Mouse (Mus musculus) lung, postnatal 25 days (tissue): ENCODE measurements around the gene Sh3d19.
A peak's percentile ranks its signal among the peaks of the same experiment; 100 is the strongest.

Experiments
- DNase-seq: peaks from one replicate; pipeline ENCODE4 v3.0.0; 2022; ENCODE audit warnings: low spot score

The Sh3d19 gene

GRCm38 (mm10) chr3:86028658-86029375, 57.9 kb downstream of the Sh3d19 start:
- no peak for DNase-seq

DNA sequence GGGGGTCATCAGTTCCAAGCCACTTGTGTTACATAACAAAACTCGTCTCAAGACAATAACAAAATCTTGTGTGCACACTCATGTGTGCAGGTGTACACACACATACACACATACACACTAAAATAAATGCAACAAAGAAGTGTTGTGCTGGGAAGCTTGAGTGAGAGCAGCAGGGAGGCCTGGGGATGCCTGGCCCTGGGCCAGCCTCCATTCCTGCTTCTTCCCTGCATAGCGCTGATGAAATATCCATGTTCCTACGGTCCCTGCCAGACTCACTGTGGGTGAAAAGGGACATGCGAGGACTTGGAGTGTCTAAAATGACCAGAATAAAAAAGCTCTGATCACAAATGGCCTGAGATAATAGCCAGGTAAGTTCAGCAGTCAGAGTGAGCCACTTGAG, 59.7 kb downstream of the Sh3d19 start:
- DNase-seq: no peak

- DNase-seq: no peak
Measured at GRCm38 (mm10) chr3:86033455-86034090, 62.7 kb downstream of the Sh3d19 start.

DNA sequence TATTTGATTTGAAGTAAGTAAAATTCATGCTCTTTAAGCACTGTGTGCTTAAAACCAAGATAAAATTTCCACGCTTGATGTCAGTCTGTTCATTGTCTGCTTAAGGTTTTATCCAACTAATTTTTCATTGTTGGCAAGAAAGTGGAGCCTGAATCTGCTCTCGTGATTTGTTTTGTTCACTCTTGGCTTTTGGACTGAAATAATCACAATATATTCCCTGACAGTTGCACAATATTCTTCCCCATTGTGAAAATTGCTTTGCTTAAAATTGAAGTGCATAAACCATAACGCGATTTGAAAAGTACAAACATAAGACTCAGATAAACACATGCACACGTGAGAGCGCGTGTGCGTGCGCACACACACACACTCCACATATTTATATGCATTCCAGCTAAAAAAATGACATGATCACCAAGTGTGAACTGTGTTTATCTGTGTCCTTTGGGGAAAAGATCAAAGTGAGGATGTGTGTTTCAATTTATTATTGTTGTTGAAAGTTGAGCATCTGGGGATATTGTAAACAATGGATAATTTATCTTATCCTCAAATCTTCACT, 67.1 kb downstream of the Sh3d19 start:
- no peak for DNase-seq

DNA sequence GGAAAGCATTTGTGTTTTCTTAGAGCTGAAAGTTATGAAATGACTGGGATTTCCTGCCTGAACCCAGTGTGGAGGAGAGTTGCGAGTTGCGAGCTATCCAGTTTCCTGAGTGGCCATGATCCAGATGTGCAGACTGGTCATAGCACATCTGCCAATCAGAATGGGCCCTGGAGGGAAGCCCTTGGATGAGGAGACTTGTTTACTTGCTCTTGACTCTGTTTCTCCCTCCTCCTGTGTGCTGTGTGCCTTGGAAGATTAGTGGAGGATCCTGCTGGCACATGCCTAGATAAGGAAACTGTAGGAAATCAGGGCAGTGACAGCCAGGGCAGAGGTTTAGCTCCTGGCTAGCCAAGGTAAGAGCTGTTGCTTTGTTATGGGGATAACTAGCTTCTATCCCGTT, 67.7 kb downstream of the Sh3d19 start:
- DNase-seq: peak; percentile 28

GRCm38 (mm10) chr3:86040286-86041201, 69.6 kb downstream of the Sh3d19 start:
- peak; percentile 51 for DNase-seq

DNA sequence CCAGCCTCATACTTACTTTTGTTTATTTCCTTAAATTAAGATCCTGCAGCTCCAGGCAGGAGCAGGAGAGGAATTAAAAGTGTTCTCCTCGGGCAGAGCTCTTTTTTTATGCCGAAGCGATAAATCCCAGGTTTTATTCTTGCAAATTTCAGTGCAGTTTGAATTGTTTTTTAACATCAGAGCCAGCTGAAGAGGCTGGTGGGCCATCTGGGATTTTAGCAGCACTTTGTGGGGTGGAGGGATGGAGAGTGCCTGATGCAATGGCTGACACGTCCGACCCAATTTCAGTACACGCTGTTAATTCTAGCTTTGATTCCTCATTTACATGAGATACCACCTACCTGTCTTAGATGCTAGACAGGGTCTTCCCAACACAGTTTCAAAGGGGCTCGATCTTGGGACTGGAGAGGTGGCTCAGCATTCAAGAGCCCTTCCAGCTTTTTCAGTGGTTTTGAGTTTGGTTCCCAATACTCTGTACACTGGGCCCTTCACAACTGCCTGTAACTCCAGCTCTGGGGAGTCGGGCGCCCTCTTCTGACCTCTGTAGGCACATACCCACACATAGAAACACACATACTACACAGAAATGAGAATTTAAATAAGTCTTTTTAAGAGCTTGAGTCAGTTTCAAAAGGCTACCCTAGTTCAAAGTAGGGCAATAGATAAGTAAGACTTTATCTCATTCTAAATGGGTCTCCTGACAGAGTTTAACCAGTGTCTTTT, 76.9 kb downstream of the Sh3d19 start:
- DNase-seq: no peak

DNA sequence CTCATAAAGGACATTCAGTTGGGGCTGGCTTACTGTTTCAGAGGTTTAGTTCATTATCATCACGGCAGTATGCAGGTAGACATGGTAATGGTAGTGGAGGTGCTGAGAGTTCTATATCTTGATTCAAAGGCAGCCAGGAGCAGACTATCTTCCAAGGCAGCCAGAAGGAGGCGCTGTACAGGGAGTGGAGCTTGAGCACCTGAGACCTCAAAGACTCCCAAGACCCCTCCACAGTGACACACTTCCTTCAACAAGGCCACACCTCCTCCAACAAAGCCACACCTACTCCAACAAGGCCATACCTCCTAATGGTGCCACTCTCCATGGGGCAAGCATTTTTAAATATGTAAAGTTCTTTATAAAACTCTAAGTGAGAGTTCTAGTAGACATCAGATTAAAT, 78.1 kb downstream of the Sh3d19 start:
- DNase-seq: no peak

DNA sequence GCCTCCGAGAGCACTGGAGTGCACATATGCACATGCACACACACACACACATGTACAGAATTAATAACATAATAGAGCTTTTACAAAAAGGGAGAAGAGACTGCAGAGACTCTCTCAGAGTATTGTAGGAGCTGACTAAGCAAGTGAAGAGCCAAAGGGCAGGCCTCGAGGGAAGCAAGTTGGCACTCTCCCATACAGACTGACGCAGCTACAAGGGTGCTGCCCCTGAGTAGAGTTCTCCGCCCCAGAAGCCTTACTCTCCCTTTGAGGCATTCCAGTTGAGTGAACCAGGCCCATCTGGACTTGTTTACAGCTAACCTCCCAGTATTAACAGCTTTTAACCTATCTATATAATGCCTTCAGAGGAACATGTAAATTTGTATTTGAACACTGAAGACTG, 85.8 kb downstream of the Sh3d19 start:
- peak; percentile 65 for DNase-seq

- no peak for DNase-seq
Measured at GRCm38 (mm10) chr3:86057436-86058095, 86.7 kb downstream of the Sh3d19 start.

DNA sequence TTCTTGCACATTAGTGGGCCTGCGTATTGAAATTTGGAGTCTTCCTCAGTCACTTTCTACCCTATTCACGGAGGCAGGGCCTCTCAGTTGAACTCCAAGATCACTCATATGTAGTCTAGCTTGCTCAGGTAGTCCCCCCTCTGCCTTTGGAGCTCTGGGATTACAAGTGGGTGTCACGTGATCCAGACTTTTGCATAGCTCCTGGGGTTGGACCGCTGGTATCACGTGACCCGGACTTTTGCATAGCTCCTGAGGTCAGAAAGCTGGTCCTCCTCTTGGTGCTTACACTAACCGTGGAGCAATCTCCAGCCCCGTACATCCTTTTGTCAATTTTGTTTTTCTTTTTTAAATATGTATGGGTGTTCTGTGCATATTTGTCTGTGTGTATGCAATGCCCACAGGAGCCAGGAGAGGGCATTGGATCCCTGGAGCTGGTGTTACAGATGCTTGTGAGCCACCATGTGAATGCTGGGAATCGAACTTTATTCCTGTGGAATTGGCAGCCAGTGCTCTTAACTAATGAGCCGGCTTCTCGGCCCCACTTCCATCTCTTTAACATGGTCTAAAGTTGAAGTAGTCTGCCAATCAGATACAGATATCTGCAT, 98.8 kb downstream of the Sh3d19 start:
- no peak for DNase-seq

GRCm38 (mm10) chr3:86070799-86071198, 99.9 kb downstream of the Sh3d19 start:
- no peak for DNase-seq

DNA sequence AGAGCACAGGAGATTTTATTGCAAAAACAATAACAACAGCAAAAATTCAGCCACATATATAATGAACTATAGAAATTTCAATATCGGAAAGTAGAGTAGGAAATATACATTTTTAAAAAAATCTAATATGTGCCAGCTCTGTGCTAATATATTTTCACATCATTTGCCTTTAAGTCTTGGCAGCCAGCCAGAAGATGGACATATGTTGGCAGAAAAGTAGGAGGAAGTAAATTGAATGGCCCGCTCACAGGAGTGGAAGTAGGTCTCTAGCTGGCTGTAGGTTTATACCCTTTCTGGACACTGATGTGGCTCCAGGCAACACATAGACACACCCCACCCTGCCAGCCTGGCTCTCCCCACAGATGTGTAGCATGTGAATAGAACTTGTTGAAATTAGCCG, 101.2 kb downstream of the Sh3d19 start:
- DNase-seq: no peak

DNA sequence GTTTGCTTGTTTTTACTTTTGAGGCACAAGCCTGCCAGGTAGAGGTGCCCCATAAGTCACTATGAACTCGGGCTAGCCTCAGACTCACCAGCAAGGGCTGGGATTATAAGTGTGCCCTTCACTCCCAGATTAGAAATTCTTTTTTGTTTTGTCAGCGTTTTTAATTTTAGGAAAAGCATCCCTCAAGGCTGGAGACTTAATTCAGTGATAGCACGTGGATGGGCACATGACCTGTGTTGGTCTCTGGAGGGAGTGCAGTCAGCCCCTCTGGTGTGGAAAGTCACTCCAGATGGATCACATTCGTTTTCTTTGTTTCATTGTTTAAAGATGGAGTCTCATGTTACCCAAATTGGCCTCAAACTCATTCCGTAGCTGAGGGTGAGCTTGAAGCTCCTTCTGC, 102.0 kb downstream of the Sh3d19 start:
- no peak for DNase-seq

GRCm38 (mm10) chr3:86075593-86075992, 104.7 kb downstream of the Sh3d19 start:
- no peak for DNase-seq

DNA sequence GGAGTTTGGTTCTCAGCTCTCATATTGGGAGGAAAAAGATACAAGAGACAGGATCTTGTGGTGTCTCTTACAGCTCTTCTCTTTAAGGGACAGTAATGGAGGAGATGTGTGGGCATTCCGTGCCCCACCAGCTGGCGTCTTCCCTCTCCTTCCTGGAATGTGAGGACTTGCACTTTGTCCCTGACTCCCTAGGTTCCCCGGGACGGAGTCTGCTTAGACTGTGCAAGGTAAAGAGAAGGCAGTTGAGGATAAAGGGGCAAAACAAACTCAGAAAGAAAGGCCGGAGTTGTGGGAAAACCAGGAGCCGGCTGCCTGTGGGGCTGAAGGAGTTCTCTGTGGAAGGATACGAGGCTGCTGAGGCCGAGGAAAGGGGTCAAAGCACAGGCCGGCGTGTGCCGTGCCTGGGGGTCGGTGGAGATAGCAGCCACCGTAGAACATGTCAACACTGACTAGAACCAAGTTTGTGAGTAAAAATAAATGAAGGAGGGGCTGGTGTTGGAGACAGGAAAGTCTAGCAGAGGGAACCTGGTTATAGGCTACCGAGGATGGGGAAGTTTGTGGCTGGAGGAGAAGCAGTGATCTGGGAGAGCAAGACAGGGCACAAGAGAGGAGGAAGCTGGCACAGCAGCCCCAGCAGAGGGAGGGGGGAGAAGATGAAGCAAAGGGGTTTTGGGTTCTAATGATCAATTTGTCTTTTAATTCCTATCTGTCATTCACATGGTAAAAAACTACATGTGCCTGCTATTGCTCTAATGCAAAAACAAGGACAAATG, 105.8 kb downstream of the Sh3d19 start:
- no peak for DNase-seq

DNA sequence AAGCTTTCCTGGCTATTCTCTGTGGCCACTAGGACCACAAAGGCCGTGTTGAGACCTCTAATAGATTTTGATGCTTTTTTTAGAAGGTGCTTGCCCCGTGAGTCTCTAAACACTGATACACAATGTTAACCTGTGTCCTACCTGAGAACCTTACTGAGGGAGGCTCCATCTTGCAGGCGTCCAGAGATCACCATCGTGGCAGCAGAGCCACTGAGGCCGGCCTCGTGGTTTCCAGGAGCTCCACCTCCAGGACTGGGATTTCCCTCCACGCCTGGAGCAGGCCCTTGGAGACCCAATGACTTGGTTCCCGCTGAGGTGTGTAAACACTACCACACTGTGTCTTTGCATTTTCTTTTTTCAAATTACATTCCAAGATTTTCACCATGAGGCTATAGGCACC, 112.1 kb downstream of the Sh3d19 start:
- no peak for DNase-seq

DNA sequence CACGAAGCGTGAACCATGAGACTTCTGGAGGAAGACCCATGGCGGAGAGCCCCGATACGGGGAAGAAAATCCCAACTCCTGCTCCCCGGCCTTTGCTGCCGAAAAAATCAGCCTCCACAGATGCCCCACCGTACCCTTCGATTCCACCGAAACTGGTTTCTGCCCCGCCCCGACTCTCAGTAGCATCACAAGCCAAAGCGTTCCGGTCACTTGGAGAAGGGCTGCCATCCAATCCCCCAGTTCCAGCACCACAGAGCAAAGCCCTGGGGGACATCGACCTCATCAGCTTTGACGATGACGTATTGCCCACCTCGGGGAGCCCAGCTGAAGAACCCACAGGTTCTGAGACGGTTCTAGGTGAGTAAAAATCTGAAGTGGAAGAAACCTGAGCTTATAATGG, 114.1 kb downstream of the Sh3d19 start:
- no peak for DNase-seq

GRCm38 (mm10) chr3:86087872-86088271, 117.0 kb downstream of the Sh3d19 start:
- no peak for DNase-seq

GRCm38 (mm10) chr3:86093213-86093845, 122.4 kb downstream of the Sh3d19 start:
- DNase-seq: no peak
